Mouse (Mus musculus): ENCODE results near the gene Nmnat2. TPM values are rescaled to one million over a fixed set of nuclear protein-coding genes. Genes with fewer than 3 reads are reported as not detected.

Nmnat2 gene
- polyA plus RNA-seq, 1 experiment from 2014 or later: 47.7 TPM

GRCm38 (mm10) chr1:153093172-153093571, 138.4 kb downstream of the Nmnat2 start:
- no peak overlapping the region for H3K27ac ChIP-seq (ENCODE audit: low read depth, low read length)
- H3K4me2 ChIP-seq (ENCODE audit: low read depth): no peak overlapping the region
- DNase-seq (ENCODE audit: low spot score) (no peak), ATAC-seq (ENCODE audit: insufficient read depth, low FRiP score, low TSS enrichment) (no peak)
- H3K4me3 ChIP-seq (ENCODE audit: low read depth, low read length): no peak overlapping the region
- 63% methylated on average over 5 of the region's 5 CpGs for WGBS
- no peaks in the 10 kb centered on the region for H3K27me3 ChIP-seq (ENCODE audit: control insufficient read depth, insufficient read depth, low read length)
- H3K9me3 ChIP-seq (ENCODE audit: control insufficient read depth, low read length): no peaks in the 10 kb centered on the region
- no peaks in the 10 kb centered on the region for H3K36me3 ChIP-seq (ENCODE audit: control insufficient read depth, insufficient read depth, low read length)
- 0 out of 2 replicates have a peak, but pooled peaks cover 4% of the 10 kb centered on the region for H3K4me1 ChIP-seq (ENCODE audit: control insufficient read depth, insufficient read depth, low read length)
- no peak overlapping the region for H3K9ac ChIP-seq (ENCODE audit: low read length)

GRCm38 (mm10) chr1:153093581-153093980, 138.8 kb downstream of the Nmnat2 start:
- WGBS: 75% methylated on average over 4 of the region's 4 CpGs
- Histone ChIP-seq H3K27ac (ENCODE audit: low read depth, low read length) (no peak overlapping the region), H3K9me3 (ENCODE audit: control insufficient read depth, low read length) (no peaks in the 10 kb centered on the region), H3K9ac (ENCODE audit: low read length) (no peak overlapping the region), H3K36me3 (ENCODE audit: control insufficient read depth, insufficient read depth, low read length) (no peaks in the 10 kb centered on the region), H3K4me3 (ENCODE audit: low read depth, low read length) (no peak overlapping the region), H3K27me3 (ENCODE audit: control insufficient read depth, insufficient read depth, low read length) (no peaks in the 10 kb centered on the region), H3K4me1 (ENCODE audit: control insufficient read depth, insufficient read depth, low read length) (0 out of 2 replicates have a peak, but pooled peaks cover 4% of the 10 kb centered on the region), H3K4me2 (ENCODE audit: low read depth) (no peak overlapping the region)
- peak; percentile 22; the same call in 1 of the 2 replicates for ATAC-seq (ENCODE audit: insufficient read depth, low FRiP score, low TSS enrichment)
- no peak for DNase-seq (ENCODE audit: low spot score)

- WGBS: 43% methylated on average over 12 of the region's 12 CpGs
- DNase-seq (ENCODE audit: low spot score) (no peak), ATAC-seq (ENCODE audit: insufficient read depth, low FRiP score, low TSS enrichment) (no peak)
- H3K27ac ChIP-seq (ENCODE audit: low read depth, low read length): no peak overlapping the region
- H3K27me3 ChIP-seq (ENCODE audit: control insufficient read depth, insufficient read depth, low read length): no peaks in the 10 kb centered on the region
- H3K4me1 ChIP-seq (ENCODE audit: control insufficient read depth, insufficient read depth, low read length): 0 out of 2 replicates have a peak, but pooled peaks cover 4% of the 10 kb centered on the region
- H3K4me3 ChIP-seq (ENCODE audit: low read depth, low read length): no peak overlapping the region
- H3K36me3 ChIP-seq (ENCODE audit: control insufficient read depth, insufficient read depth, low read length): no peaks in the 10 kb centered on the region
- H3K4me2 ChIP-seq (ENCODE audit: low read depth): no peak overlapping the region
- no peak overlapping the region; the same call in 1 of the 2 replicates for H3K9ac ChIP-seq (ENCODE audit: low read length)
- no peaks in the 10 kb centered on the region for H3K9me3 ChIP-seq (ENCODE audit: control insufficient read depth, low read length)
These were observed 139.7 kb downstream of the Nmnat2 start for GRCm38 (mm10) chr1:153094226-153095076.

GRCm38 (mm10) chr1:153095328-153095727, 140.5 kb downstream of the Nmnat2 start:
- H3K27me3 ChIP-seq (ENCODE audit: control insufficient read depth, insufficient read depth, low read length): no peaks in the 10 kb centered on the region
- H3K4me2 ChIP-seq (ENCODE audit: low read depth): no peak overlapping the region
- H3K9me3 ChIP-seq (ENCODE audit: control insufficient read depth, low read length): no peaks in the 10 kb centered on the region
- WGBS: 48% methylated on average over 6 of the region's 6 CpGs
- no peak overlapping the region for H3K27ac ChIP-seq (ENCODE audit: low read depth, low read length)
- ATAC-seq (ENCODE audit: insufficient read depth, low FRiP score, low TSS enrichment): no peak
- no peak overlapping the region for H3K9ac ChIP-seq (ENCODE audit: low read length)
- H3K36me3 ChIP-seq (ENCODE audit: control insufficient read depth, insufficient read depth, low read length): no peaks in the 10 kb centered on the region
- no peak for DNase-seq (ENCODE audit: low spot score)
- no peak overlapping the region for H3K4me3 ChIP-seq (ENCODE audit: low read depth, low read length)
- 0 out of 2 replicates have a peak, but pooled peaks cover 4% of the 10 kb centered on the region for H3K4me1 ChIP-seq (ENCODE audit: control insufficient read depth, insufficient read depth, low read length)

- Histone ChIP-seq H3K27me3 (ENCODE audit: control insufficient read depth, insufficient read depth, low read length) (no peaks in the 10 kb centered on the region), H3K9me3 (ENCODE audit: control insufficient read depth, low read length) (no peaks in the 10 kb centered on the region), H3K9ac (ENCODE audit: low read length) (no peak overlapping the region), H3K27ac (ENCODE audit: low read depth, low read length) (no peak overlapping the region), H3K36me3 (ENCODE audit: control insufficient read depth, insufficient read depth, low read length) (no peaks in the 10 kb centered on the region), H3K4me1 (ENCODE audit: control insufficient read depth, insufficient read depth, low read length) (0 out of 2 replicates have a peak, but pooled peaks cover 4% of the 10 kb centered on the region), H3K4me3 (ENCODE audit: low read depth, low read length) (no peak overlapping the region), H3K4me2 (ENCODE audit: low read depth) (no peak overlapping the region)
- DNase-seq (ENCODE audit: low spot score) (no peak), ATAC-seq (ENCODE audit: insufficient read depth, low FRiP score, low TSS enrichment) (no peak)
- WGBS: 24% methylated on average over 16 of the region's 16 CpGs
These were observed 141.3 kb downstream of the Nmnat2 start for GRCm38 (mm10) chr1:153095826-153096727.

GRCm38 (mm10) chr1:153097017-153097675, 142.4 kb downstream of the Nmnat2 start:
- 91% methylated on average over 6 of the region's 6 CpGs for WGBS

GRCm38 (mm10) chr1:153098586-153098985, 143.8 kb downstream of the Nmnat2 start:
- H3K27me3 ChIP-seq (ENCODE audit: control insufficient read depth, insufficient read depth, low read length): no peaks in the 10 kb centered on the region
- ATAC-seq (ENCODE audit: insufficient read depth, low FRiP score, low TSS enrichment) (no peak), DNase-seq (ENCODE audit: low spot score) (no peak)

More at GRCm38 (mm10) chr1:153097017-153097675, 142.4 kb downstream of the Nmnat2 start:
- H3K36me3 ChIP-seq (ENCODE audit: control insufficient read depth, insufficient read depth, low read length): no peaks in the 10 kb centered on the region
- DNase-seq (ENCODE audit: low spot score) (no peak), ATAC-seq (ENCODE audit: insufficient read depth, low FRiP score, low TSS enrichment) (no peak)
- no peaks in the 10 kb centered on the region for H3K9me3 ChIP-seq (ENCODE audit: control insufficient read depth, low read length)
- H3K4me3 ChIP-seq (ENCODE audit: low read depth, low read length): no peak overlapping the region
- no peak overlapping the region for H3K27ac ChIP-seq (ENCODE audit: low read depth, low read length)
- H3K4me1 ChIP-seq (ENCODE audit: control insufficient read depth, insufficient read depth, low read length): no peaks in the 10 kb centered on the region
- H3K4me2 ChIP-seq (ENCODE audit: low read depth): no peak overlapping the region
- no peak overlapping the region for H3K9ac ChIP-seq (ENCODE audit: low read length)
- H3K27me3 ChIP-seq (ENCODE audit: control insufficient read depth, insufficient read depth, low read length): no peaks in the 10 kb centered on the region

GRCm38 (mm10) chr1:153100912-153101311, 146.1 kb downstream of the Nmnat2 start:
- H3K4me3 ChIP-seq (ENCODE audit: low read depth, low read length): no peak overlapping the region
- H3K27ac ChIP-seq (ENCODE audit: low read depth, low read length): no peak overlapping the region
- no peaks in the 10 kb centered on the region for H3K9me3 ChIP-seq (ENCODE audit: control insufficient read depth, low read length)
- WGBS: 64% methylated on average over 9 of the region's 9 CpGs
- no peak overlapping the region for H3K9ac ChIP-seq (ENCODE audit: low read length)
- H3K4me2 ChIP-seq (ENCODE audit: low read depth): no peak overlapping the region
- no peaks in the 10 kb centered on the region for H3K27me3 ChIP-seq (ENCODE audit: control insufficient read depth, insufficient read depth, low read length)
- no peaks in the 10 kb centered on the region for H3K36me3 ChIP-seq (ENCODE audit: control insufficient read depth, insufficient read depth, low read length)
- H3K4me1 ChIP-seq (ENCODE audit: control insufficient read depth, insufficient read depth, low read length): no peaks in the 10 kb centered on the region
- DNase-seq (ENCODE audit: low spot score) (no peak), ATAC-seq (ENCODE audit: insufficient read depth, low FRiP score, low TSS enrichment) (no peak)

More at GRCm38 (mm10) chr1:153098586-153098985, 143.8 kb downstream of the Nmnat2 start:
- 41% methylated on average over 11 of the region's 11 CpGs for WGBS
- H3K4me2 ChIP-seq (ENCODE audit: low read depth): no peak overlapping the region
- H3K9ac ChIP-seq (ENCODE audit: low read length): no peak overlapping the region
- H3K9me3 ChIP-seq (ENCODE audit: control insufficient read depth, low read length): no peaks in the 10 kb centered on the region
- H3K4me1 ChIP-seq (ENCODE audit: control insufficient read depth, insufficient read depth, low read length): no peaks in the 10 kb centered on the region
- H3K4me3 ChIP-seq (ENCODE audit: low read depth, low read length): no peak overlapping the region
- H3K27ac ChIP-seq (ENCODE audit: low read depth, low read length): no peak overlapping the region
- H3K36me3 ChIP-seq (ENCODE audit: control insufficient read depth, insufficient read depth, low read length): no peaks in the 10 kb centered on the region
